Mouse (Mus musculus) urinary bladder, adult 2 months (tissue): ENCODE results near the gene Tmtc3. TPM values are rescaled to one million over a fixed set of nuclear protein-coding genes. Genes with fewer than 3 reads are reported as not detected.
"Not testable (repeated sequence)": the region's sequence is repeated elsewhere in the genome, so short reads cannot be mapped to it uniquely, and the experiment has no call there.

Source experiments
- DNase-seq: peaks from one replicate; pipeline ENCODE4 v3.0.0; 2022; ENCODE audit warnings: low spot score
- polyA plus RNA-seq: library from polyadenylated mRNA; depleted of rRNA; stranded (reverse); fragments of >200 nt; gene quantifications from 2 replicates; pipeline ENCODE4 v1.2.3, GENCODE M21; 2012; rRNA removed

The Tmtc3 gene
- 16.8 and 17.2 TPM in 2 replicates for polyA plus RNA-seq

DNA sequence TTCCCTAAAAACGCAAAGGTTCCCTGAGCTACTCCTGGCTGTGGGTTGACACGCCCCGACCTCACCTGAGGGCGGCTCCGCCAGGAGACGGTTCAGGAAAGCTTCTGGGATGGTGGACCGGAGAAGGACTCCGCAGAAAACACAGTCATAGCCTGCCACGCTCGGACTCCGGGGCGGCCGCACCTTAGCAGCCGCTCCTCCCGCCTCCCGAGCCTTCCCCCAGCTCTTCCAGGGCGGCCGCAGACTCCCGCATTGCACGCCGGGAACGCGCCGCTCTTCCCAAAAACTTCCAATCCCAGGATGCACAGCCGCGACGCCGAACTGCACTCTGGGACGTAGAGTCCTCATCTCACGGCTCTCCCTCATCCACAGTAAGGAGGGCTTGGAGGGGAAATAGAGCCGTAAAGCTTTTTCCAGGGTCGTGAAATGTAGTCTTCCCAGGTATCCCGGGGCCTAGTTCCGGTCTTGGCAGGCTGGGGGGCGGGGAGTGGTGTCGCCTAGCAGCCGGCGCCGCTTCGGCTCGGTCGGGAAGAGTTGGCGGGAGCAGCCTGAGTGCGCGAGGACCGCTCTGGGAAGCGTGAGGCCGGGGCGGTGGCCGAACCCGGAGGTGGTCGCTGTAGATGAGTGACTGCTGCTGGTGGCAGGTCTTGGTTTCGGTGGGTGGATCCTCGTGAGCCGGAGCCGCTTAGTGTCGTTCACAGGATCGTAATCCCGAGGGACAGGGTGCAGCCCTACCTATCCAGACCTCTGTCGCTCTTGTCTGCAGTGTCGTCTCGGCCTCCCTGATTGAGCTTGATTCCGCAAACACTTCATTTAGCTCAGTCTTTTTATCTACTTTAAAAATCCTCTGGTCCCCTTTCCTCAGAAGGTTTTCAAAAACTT lies at the start of gene Tmtc3, which contains the start of gene Cep290:
Gene Tmtc3 (minus strand): TSS at position 254 of the 882 bp plus-strand sequence.
Gene Cep290 (plus strand): TSS at position 462 of the 882 bp plus-strand sequence.
- DNase-seq, result peak; percentile 83

DNA sequence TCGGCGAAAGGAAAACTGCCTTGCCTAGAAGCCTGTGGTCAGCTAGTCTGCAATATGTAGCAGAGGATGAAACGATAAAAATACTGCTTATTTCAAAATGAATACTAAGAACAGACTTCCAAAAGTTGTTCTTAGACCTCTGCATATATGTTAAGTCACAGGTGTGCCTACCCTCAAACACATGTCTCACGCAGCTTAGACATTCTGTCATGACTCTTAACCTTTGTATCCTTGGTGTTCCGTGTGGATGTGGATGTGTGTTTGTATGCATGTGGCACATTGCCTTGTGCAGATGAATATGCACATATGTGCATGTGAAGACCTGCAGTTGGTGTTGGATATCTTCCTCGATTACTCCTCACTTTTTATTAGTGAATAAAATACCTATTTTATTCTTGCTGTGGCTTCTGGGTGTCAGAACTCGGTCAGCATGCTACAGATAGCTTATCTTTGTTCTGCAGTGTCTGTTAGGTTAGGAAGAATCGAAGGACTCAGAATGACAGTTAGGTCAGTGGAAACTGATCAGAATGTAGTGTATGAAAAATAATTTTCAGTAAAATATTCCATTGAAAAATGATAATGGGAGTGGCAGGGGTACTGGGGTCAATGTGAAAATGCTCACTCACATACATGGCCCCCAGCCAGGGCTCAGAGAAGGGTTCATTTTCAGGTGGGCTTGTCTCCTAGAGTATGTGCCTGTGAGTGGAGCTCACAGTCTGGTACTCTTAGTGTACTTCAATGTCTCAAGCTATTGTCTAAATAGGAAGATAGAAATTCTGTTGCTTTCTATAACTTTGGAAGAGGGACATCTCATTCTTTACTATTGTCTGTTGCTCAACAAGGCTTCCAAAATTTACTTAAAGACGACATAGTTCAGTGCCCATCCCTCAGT lies 37.6 kb upstream of the Tmtc3 start:
- no peak for DNase-seq

DNA sequence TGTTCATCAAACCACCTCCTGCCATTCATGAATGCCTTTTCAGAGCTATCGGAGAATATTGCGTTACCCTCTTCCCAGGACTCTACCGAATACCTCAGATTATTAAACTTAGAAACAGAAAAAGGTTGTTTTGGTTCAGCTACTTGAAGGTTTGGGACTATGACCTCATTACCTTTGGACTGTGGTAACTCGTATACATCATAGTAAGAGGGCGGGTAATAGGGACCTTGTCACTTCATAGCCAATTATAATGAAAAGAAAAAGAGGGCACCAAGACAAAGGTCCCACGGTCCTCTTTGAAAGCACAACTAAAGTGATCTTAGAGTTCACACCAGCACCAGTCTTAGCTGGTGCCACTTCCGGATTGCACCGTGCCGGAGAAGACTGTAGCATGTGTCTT lies 35.2 kb upstream of the Tmtc3 start:
- no peak for DNase-seq

DNA sequence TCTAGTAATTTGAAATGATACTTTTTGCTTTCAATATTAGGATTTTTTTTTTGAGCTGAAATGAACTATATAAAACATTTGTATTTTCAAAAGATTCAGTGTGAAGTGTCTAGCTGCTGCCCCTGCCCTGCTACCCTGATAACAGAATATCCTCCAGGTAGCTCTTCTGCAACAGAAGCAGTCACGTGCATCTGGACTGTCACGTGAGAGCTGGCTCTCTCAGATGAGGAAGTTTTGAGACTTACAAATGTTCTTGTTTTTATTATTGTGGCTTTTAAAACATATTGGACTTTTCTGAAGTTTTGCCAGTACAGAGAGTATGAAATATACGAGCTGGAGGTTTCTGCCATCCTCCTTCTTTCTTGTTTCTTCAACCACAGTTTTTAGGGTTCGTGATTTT lies 34.5 kb upstream of the Tmtc3 start:
- DNase-seq, result no peak

DNA sequence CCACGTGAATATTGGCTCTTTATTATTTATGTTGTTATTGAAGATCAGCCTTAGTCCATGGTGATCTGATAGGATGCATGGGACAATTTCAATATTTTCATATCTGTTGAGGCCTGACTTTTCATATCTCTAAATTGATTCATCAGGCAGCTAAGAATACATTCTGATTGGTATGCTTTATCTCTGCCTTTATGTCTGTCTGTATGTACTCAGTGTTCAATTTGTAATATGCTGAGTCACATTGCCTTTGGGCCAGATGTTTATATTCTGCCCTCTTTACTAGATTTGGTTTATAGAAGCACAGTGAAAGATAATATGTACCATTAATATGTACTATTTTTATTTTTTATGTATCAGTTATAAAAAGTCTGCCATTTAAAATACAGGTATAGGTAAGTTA lies 21.0 kb upstream of the Tmtc3 start:
- no peak for DNase-seq

DNA sequence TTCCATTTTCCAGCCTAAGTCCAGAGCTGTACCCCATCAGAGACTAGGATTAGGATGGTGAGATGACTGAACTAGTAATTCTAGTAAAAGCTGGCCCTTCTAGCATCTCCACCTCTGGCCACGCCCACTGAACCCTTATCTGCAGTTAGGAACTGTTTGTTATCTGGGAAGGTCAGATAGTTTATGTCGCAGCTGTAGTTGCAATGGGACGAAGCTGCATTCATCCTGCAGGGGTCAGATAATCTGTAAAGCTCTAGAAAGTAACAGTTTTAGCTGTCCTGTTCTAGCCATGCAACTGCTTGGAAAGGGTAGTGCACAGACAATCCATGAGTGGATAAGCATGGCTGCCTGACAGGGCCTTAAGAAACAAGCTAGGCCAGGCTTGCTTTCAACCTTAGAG lies 11.2 kb upstream of the Tmtc3 start:
- DNase-seq, result no peak

DNA sequence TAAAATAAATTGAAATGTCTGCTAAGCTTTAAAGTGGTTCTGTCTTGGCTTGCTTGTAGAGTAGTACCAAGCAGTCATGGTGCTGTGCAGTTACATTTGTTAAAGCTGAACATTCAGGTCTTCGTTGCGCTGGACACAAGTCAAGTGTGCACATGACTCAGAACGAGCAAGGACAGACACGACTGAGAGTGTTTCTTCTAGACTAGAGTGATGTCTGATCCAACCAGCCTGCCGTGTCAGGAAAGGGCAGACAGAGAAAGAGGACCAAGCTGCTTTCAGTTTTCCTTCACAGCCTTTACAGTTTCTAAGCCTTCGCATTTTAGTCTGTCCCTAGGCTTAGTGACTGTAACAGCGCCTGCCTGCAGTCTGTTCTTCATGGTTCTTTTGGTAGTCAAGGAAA lies 4.8 kb upstream of the Tmtc3 start:
- no peak for DNase-seq

DNA sequence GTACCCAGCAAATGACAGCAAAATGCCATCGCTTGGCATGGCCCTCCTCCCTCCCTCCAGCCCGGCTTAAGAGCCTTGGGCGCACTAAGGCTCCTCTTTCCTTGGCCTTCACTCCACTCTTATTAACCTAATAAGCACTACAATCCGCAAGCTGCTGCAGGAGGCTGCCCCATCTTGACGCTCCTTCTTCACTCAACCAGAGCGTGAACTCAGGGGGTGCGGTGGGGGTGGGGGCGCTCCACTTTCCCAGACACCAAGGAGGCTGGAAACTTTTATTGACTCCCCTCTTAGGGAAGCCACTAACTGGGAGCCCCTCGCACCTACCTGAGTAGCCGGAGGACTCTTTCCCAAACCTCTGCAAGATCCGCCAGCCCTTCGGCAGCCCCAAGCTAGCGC lies 451 bp downstream of the Tmtc3 start:
- DNase-seq, result no peak

DNA sequence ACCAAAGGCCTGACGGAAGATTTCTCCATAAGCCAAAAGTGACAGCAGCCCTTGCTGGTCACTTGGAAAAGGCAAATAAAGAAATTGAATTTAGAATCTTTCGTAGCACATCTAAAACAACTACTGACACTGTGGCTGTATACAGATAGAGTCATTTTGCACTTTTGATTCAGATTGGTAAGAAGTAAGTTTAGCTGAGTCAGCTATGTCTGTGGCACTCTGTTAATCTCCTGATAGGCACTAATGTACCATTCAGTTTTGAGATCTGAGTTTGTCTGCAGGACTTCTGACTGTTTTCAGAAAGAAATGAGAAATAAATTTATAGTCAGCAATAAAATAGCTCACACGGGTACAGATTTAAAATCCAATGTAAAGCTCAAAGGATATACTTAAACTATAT lies 7.6 kb downstream of the Tmtc3 start:
- DNase-seq, result no peak

DNA sequence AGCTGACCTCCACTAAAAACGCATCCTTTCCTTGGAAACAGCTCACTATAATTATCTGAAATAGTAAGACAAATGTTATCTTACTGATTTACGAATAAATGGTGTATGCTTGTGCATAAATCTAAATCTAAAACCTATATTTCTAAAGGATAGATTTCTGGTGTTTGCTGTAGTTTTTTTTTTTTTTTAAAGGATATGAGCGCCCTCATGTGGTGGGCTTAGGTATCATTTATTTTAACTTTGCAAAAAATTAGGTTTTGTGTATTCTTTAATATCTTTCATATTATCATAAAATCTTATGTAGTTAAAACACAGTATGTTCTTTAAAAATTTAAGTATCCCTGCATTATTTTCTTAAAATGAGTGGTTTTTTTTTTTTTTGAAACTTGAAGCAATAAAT lies 12.1 kb downstream of the Tmtc3 start:
- DNase-seq, result no peak

DNA sequence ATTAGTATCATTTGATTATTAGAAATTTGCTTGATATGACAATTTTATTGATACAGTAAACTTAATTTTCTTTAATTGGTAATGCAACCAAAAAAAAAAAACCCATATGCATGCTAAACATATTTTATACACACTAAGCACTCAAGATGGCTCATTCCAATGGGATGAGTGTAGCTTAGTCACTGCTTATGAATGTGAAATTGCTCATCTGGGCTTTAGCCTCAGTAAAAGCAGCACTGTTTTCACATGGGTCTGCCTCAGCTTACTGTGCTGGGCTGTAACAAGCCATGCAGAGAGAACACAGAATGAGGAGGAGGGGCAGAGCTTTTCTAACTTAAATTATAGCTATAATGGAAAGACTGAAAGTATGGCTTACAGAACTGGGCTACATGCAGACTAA lies 26.6 kb downstream of the Tmtc3 start:
- DNase-seq, result no peak

DNA sequence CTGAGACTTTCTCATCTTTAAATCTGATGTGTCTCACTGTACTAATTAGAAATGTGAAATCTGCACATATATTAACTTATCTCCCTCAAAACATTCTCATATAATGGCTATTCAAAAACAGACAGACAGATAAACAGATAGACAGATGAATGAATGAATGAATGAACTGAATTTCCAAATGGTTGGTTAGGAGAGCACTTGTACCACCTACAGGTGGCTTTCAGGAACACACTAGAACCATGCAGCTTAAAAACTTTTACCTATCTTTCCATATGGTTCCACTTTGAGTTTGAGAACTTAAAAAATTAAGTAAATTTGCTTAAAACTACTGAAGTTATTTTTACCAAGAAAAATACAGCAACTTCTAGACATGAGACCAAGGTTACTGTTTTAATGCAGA lies 37.8 kb downstream of the Tmtc3 start:
- no peak for DNase-seq

DNA sequence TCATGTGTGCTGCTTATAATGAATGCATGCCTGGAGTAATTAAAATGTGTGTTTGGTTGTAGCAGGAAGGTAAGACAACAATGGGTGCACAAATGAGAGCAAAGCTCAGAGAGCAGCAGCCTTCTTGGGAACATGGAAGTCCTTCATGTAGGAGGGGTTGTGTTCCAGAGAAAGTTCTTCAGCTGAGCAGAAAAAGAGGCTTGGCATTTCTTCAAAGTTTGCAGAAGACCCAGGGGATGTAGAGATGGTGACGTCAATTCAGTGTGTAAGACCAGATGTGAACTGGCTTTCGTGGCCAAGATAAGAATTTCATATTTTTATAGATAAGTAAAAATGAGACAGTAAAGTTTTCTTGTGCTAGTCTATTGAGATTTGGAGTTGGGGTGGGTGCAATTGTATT lies 59.6 kb downstream of the Tmtc3 start:
- DNase-seq, result no peak

DNA sequence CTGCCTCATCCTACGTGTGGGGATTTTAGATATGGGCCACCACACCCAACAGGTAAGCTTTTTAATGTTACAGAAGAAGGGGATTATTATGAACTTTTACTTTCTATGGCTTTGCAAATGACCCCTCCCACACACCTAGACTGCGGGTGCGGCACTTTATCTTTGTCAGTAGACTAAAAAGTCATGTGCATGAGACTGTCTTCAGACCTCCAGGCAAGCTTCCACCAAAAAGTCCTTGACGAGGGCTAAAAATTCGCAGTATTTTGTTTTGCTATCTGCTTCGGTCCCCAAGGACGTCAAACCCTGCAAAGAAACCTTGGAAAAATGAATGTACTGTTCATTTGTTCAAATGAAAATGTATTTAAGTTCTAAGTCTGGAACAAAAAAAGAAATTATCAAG lies 71.6 kb downstream of the Tmtc3 start:
- DNase-seq, result no peak

DNA sequence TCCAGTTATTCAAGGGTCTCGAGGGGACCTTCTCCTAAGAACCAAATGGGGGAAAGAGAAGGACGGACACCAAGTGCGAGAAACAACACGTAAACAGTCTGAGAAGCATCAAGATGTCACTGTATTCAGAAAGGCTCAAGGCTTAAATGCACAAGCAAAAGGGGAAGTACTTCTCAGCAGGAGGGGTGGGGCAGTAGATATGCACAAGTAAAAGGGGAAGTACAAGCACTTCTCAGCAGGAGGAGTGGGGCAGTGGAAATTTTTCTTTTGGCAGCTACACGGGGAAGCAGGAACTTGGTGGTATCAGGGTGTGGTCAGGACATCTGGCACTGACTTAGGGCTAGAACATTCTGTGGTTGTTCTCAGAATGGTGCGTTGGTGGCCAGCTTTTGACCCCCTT lies 84.8 kb downstream of the Tmtc3 start:
- not testable (repeated sequence) for DNase-seq

Other genes with a start within 250 kb of the Tmtc3 start
- not detected in 2 replicates for gene Gm4301, start 151.7 kb downstream of the Tmtc3 start, polyA plus RNA-seq
- not detected in 2 replicates for gene Gm4302, start 146.5 kb downstream of the Tmtc3 start, polyA plus RNA-seq
- not detected in 2 replicates for gene Gm4303, start 141.4 kb downstream of the Tmtc3 start, polyA plus RNA-seq
- not detected in 2 replicates for gene Gm4305, start 136.3 kb downstream of the Tmtc3 start, polyA plus RNA-seq
- not detected in 2 replicates for gene Gm4307, start 126.0 kb downstream of the Tmtc3 start, polyA plus RNA-seq
- not detected in 2 replicates for gene Gm4312, start 104.8 kb downstream of the Tmtc3 start, polyA plus RNA-seq
- gene Cep290, start 208 bp upstream of the Tmtc3 start, polyA plus RNA-seq, result 6.5 and 6.8 TPM in 2 replicates
- 11.8 and 12.3 TPM in 2 replicates for gene 4930430F08Rik, start 103.1 kb upstream of the Tmtc3 start, polyA plus RNA-seq
- gene 1700017N19Rik, start 103.1 kb upstream of the Tmtc3 start, polyA plus RNA-seq, result not detected in 2 replicates